Mouse (Mus musculus): Measurements from ENCODE around the gene Cyth1.

- TF ChIP-seq CTCF (IDR thresholded peaks at IDR 0.05; ENCODE audit: insufficient read depth, low read depth, low read length) (no peak), POLR2A (IDR thresholded peaks at IDR 0.05; ENCODE audit: insufficient read depth, low read depth, low read length) (no peak)
Measured at GRCm38 (mm10) chr11:118182353-118182752, 66.0 kb downstream of the Cyth1 start.

Data from olfactory bulb, adult 2 months (tissue).